Mouse (Mus musculus): Measurements from ENCODE around the gene Zfp143. TPM values are rescaled to one million over a fixed set of nuclear protein-coding genes. Genes with fewer than 3 reads are reported as not detected.

The Zfp143 gene
- polyA plus RNA-seq, 1 experiment, result 4.5 TPM

GRCm38 (mm10) chr7:110143863-110144262 is 82.8 kb downstream of the Zfp143 start:
- Histone ChIP-seq H3K27ac (replicated peaks; ENCODE audit: low read depth, low read length) (no peak overlapping the region), H3K4me3 (ENCODE audit: insufficient read depth, low read depth, low read length) (no peak overlapping the region), H3K4me1 (ENCODE audit: control insufficient read depth, insufficient read depth, insufficient read length, low read length) (no peaks in the 10 kb centered on the region)

Other genes starting within 250 kb of the Zfp143 start
- not detected in 2 replicates for gene Scube2, start 195.5 kb upstream of the Zfp143 start, polyA plus RNA-seq (2012; ENCODE audit: insufficient read depth, insufficient read length, missing spikeins)
- gene Dennd5a, start 100.7 kb upstream of the Zfp143 start, polyA plus RNA-seq (2012; ENCODE audit: insufficient read depth, insufficient read length, missing spikeins), result 94.7 and 95.4 TPM in 2 replicates
- 39.6 and 66.6 TPM in 2 replicates for gene Tmem41b, start 74.3 kb upstream of the Zfp143 start, polyA plus RNA-seq (2012; ENCODE audit: insufficient read depth, insufficient read length, missing spikeins)
- 51.7 and 64.6 TPM in 2 replicates for gene Ipo7, start 42.9 kb upstream of the Zfp143 start, polyA plus RNA-seq (2012; ENCODE audit: insufficient read depth, insufficient read length, missing spikeins)
- 3.9 and 4.2 TPM in 2 replicates for gene Wee1, start 60.8 kb downstream of the Zfp143 start, polyA plus RNA-seq (2012; ENCODE audit: insufficient read depth, insufficient read length, missing spikeins)
- 4.9 and 5.1 TPM in 2 replicates for gene Swap70, start 160.5 kb downstream of the Zfp143 start, polyA plus RNA-seq (2012; ENCODE audit: insufficient read depth, insufficient read length, missing spikeins)

Measured in brown adipose tissue, adult 24 weeks (tissue).